Mouse (Mus musculus): ENCODE results near the gene Fmnl2. TPM values are rescaled to one million over a fixed set of nuclear protein-coding genes. Genes with fewer than 3 reads are reported as not detected.

Gene Fmnl2
- polyA plus RNA-seq, 1 experiment from 2014 or later = 10.5 TPM

- no peak overlapping the region for H3K27ac ChIP-seq (replicated peaks)
- H3K4me1 ChIP-seq (replicated peaks) = peaks cover 9% of the 10 kb centered on the region
- no peaks in the 10 kb centered on the region for H3K36me3 ChIP-seq
- H3K27me3 ChIP-seq = no peaks in the 10 kb centered on the region
- 68% methylated on average over 2 of the region's 2 CpGs for WGBS
- no peaks in the 10 kb centered on the region for H3K9me3 ChIP-seq
- H3K4me3 ChIP-seq = no peak overlapping the region
- no peak for ATAC-seq (ENCODE audit: low read depth)
- H3K4me2 ChIP-seq = no peak overlapping the region
- H3K9ac ChIP-seq = no peak overlapping the region
Measured at GRCm38 (mm10) chr2:53079693-53080286, 222.1 kb downstream of the Fmnl2 start.

GRCm38 (mm10) chr2:53082045-53082444, 224.4 kb downstream of the Fmnl2 start:
- WGBS = 82% methylated on average over 4 of the region's 4 CpGs
- H3K4me3 ChIP-seq = no peak overlapping the region

GRCm38 (mm10) chr2:53082501-53082900, 224.8 kb downstream of the Fmnl2 start:
- Histone ChIP-seq H3K36me3 (no peaks in the 10 kb centered on the region), H3K9ac (no peak overlapping the region), H3K9me3 (no peaks in the 10 kb centered on the region), H3K27me3 (no peaks in the 10 kb centered on the region), H3K4me2 (no peak overlapping the region), H3K4me3 (no peak overlapping the region), H3K4me1 (replicated peaks) (peaks cover 9% of the 10 kb centered on the region), H3K27ac (replicated peaks) (peak overlapping the region; percentile 38; the same call in 1 of the 2 replicates)
- 0 out of 2 replicates have a peak, but pooled peaks have one; percentile 20 for ATAC-seq (ENCODE audit: low read depth)
- 60% methylated on average over 5 of the region's 5 CpGs for WGBS

More at GRCm38 (mm10) chr2:53082045-53082444, 224.4 kb downstream of the Fmnl2 start:
- ATAC-seq (ENCODE audit: low read depth) = no peak
- H3K9ac ChIP-seq = no peak overlapping the region
- no peaks in the 10 kb centered on the region for H3K27me3 ChIP-seq
- peaks cover 9% of the 10 kb centered on the region for H3K4me1 ChIP-seq (replicated peaks)
- no peak overlapping the region for H3K4me2 ChIP-seq
- no peaks in the 10 kb centered on the region for H3K9me3 ChIP-seq
- H3K36me3 ChIP-seq = no peaks in the 10 kb centered on the region
- 0 out of 2 replicates have a peak overlapping the region, but pooled peaks have one; percentile 38 for H3K27ac ChIP-seq (replicated peaks)

GRCm38 (mm10) chr2:53083241-53083640, 225.6 kb downstream of the Fmnl2 start:
- Histone ChIP-seq H3K4me2 (no peak overlapping the region), H3K36me3 (no peaks in the 10 kb centered on the region), H3K4me1 (replicated peaks) (peaks cover 9% of the 10 kb centered on the region), H3K27ac (replicated peaks) (no peak overlapping the region), H3K4me3 (no peak overlapping the region), H3K9me3 (no peaks in the 10 kb centered on the region), H3K9ac (no peak overlapping the region), H3K27me3 (no peaks in the 10 kb centered on the region)
- WGBS = 36% methylated on average over 1 of the region's 1 CpGs
- ATAC-seq (ENCODE audit: low read depth) = peak; percentile 62; the same call in 1 of the 2 replicates

- Histone ChIP-seq H3K9me3 (no peaks in the 10 kb centered on the region), H3K36me3 (no peaks in the 10 kb centered on the region), H3K4me1 (replicated peaks) (peaks cover 9% of the 10 kb centered on the region), H3K27me3 (no peaks in the 10 kb centered on the region), H3K4me2 (no peak overlapping the region), H3K27ac (replicated peaks) (no peak overlapping the region), H3K4me3 (no peak overlapping the region), H3K9ac (no peak overlapping the region)
- 58% methylated on average over 9 of the region's 9 CpGs for WGBS
- ATAC-seq (ENCODE audit: low read depth) = no peak
Measured at GRCm38 (mm10) chr2:53085617-53086202, 228.1 kb downstream of the Fmnl2 start.

GRCm38 (mm10) chr2:53088744-53089143, 231.1 kb downstream of the Fmnl2 start:
- no peak overlapping the region for H3K4me2 ChIP-seq
- no peaks in the 10 kb centered on the region for H3K27me3 ChIP-seq
- H3K4me3 ChIP-seq = no peak overlapping the region
- no peak overlapping the region for H3K9ac ChIP-seq
- no peak overlapping the region for H3K27ac ChIP-seq (replicated peaks)
- H3K9me3 ChIP-seq = no peaks in the 10 kb centered on the region
- ATAC-seq (ENCODE audit: low read depth) = no peak
- no peaks in the 10 kb centered on the region for H3K4me1 ChIP-seq (replicated peaks)
- H3K36me3 ChIP-seq = no peaks in the 10 kb centered on the region
- WGBS = 93% methylated on average over 3 of the region's 3 CpGs

GRCm38 (mm10) chr2:53095031-53095430, 237.4 kb downstream of the Fmnl2 start:
- Histone ChIP-seq H3K27me3 (no peaks in the 10 kb centered on the region), H3K9me3 (no peaks in the 10 kb centered on the region), H3K36me3 (peaks cover 8% of the 10 kb centered on the region), H3K4me2 (no peak overlapping the region), H3K27ac (replicated peaks) (no peak overlapping the region), H3K4me1 (replicated peaks) (no peaks in the 10 kb centered on the region), H3K9ac (no peak overlapping the region), H3K4me3 (no peak overlapping the region)
- 88% methylated on average over 9 of the region's 9 CpGs for WGBS
- ATAC-seq (ENCODE audit: low read depth) = no peak

- no peak for ATAC-seq (ENCODE audit: low read depth)
- Histone ChIP-seq H3K9me3 (no peaks in the 10 kb centered on the region), H3K4me2 (no peak overlapping the region), H3K9ac (no peak overlapping the region), H3K4me3 (no peak overlapping the region), H3K4me1 (replicated peaks) (0 out of 2 replicates have a peak, but pooled peaks cover 2% of the 10 kb centered on the region), H3K27ac (replicated peaks) (no peak overlapping the region), H3K27me3 (no peaks in the 10 kb centered on the region), H3K36me3 (peaks cover 8% of the 10 kb centered on the region)
- WGBS = 97% methylated on average over 3 of the region's 3 CpGs
Measured at GRCm38 (mm10) chr2:53095489-53095888, 237.8 kb downstream of the Fmnl2 start.

GRCm38 (mm10) chr2:53100093-53100492, 242.4 kb downstream of the Fmnl2 start:
- Histone ChIP-seq H3K27ac (replicated peaks) (no peak overlapping the region), H3K9ac (no peak overlapping the region), H3K4me3 (no peak overlapping the region), H3K27me3 (no peaks in the 10 kb centered on the region), H3K9me3 (no peaks in the 10 kb centered on the region), H3K4me2 (no peak overlapping the region), H3K4me1 (replicated peaks) (0 out of 2 replicates have a peak, but pooled peaks cover 2% of the 10 kb centered on the region), H3K36me3 (peaks cover 39% of the 10 kb centered on the region)
- peak; percentile 67; the same call in 1 of the 2 replicates for ATAC-seq (ENCODE audit: low read depth)
- WGBS = 19% methylated on average over 2 of the region's 2 CpGs

GRCm38 (mm10) chr2:53101885-53102740, 244.5 kb downstream of the Fmnl2 start:
- Histone ChIP-seq H3K4me1 (replicated peaks) (0 out of 2 replicates have a peak, but pooled peaks cover 2% of the 10 kb centered on the region), H3K9ac (no peak overlapping the region), H3K36me3 (peaks cover 57% of the 10 kb centered on the region), H3K4me3 (no peak overlapping the region), H3K27me3 (no peaks in the 10 kb centered on the region), H3K9me3 (no peaks in the 10 kb centered on the region), H3K27ac (replicated peaks) (no peak overlapping the region), H3K4me2 (no peak overlapping the region)
- ATAC-seq (ENCODE audit: low read depth) = no peak
- 91% methylated on average over 11 of the region's 11 CpGs for WGBS

GRCm38 (mm10) chr2:53102901-53103300, 245.2 kb downstream of the Fmnl2 start:
- H3K9ac ChIP-seq = no peak overlapping the region
- no peak overlapping the region for H3K4me3 ChIP-seq
- peaks cover 58% of the 10 kb centered on the region for H3K36me3 ChIP-seq
- H3K4me2 ChIP-seq = no peak overlapping the region
- H3K4me1 ChIP-seq (replicated peaks) = 0 out of 2 replicates have a peak, but pooled peaks cover 2% of the 10 kb centered on the region
- no peaks in the 10 kb centered on the region for H3K27me3 ChIP-seq
- H3K27ac ChIP-seq (replicated peaks) = no peak overlapping the region
- 89% methylated on average over 2 of the region's 2 CpGs for WGBS
- H3K9me3 ChIP-seq = no peaks in the 10 kb centered on the region
- no peak for ATAC-seq (ENCODE audit: low read depth)

- 0 out of 2 replicates have a peak, but pooled peaks cover under 1% of the 10 kb centered on the region for H3K4me1 ChIP-seq (replicated peaks)
- H3K9me3 ChIP-seq = no peaks in the 10 kb centered on the region
- no peak overlapping the region for H3K9ac ChIP-seq
- no peak overlapping the region for H3K27ac ChIP-seq (replicated peaks)
- no peak overlapping the region for H3K4me2 ChIP-seq
- no peak for ATAC-seq (ENCODE audit: low read depth)
- no peak overlapping the region for H3K4me3 ChIP-seq
- peaks cover 78% of the 10 kb centered on the region for H3K36me3 ChIP-seq
- 95% methylated on average over 10 of the region's 10 CpGs for WGBS
- H3K27me3 ChIP-seq = no peaks in the 10 kb centered on the region
Measured at GRCm38 (mm10) chr2:53105408-53105807, 247.7 kb downstream of the Fmnl2 start.
